Mouse (Mus musculus): Measurements from ENCODE around the gene Hoxb1.

Hoxb1 gene

GRCm38 (mm10) chr11:96334998-96335397, 30.6 kb upstream of the Hoxb1 start:
- no peak for DNase-seq

GRCm38 (mm10) chr11:96336597-96336996, 29.0 kb upstream of the Hoxb1 start:
- DNase-seq = no peak

DNA sequence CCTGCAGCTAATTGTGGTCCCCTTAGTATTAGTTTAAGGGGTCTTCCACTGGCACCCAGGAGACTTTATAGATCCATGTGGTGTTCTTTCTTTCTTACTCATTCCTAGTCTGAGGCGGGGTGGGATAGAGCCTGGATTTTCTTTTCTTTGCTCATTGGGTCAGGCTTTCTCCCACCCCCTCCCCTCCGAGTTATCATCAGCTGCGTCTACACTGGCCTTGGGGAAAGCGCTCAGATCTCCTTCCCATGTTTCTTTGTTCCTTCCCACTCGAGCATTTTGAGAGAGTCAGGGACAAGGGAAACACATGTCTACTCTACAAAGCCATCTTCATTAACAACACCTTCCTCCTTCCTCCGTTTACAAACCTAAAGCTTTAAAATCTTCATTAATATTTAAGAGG, 28.5 kb upstream of the Hoxb1 start:
- no peak for DNase-seq

- DNase-seq = no peak
These were observed 26.3 kb upstream of the Hoxb1 start for GRCm38 (mm10) chr11:96338957-96339855.

GRCm38 (mm10) chr11:96340698-96341365, 24.7 kb upstream of the Hoxb1 start:
- DNase-seq = peak; percentile 70

DNA sequence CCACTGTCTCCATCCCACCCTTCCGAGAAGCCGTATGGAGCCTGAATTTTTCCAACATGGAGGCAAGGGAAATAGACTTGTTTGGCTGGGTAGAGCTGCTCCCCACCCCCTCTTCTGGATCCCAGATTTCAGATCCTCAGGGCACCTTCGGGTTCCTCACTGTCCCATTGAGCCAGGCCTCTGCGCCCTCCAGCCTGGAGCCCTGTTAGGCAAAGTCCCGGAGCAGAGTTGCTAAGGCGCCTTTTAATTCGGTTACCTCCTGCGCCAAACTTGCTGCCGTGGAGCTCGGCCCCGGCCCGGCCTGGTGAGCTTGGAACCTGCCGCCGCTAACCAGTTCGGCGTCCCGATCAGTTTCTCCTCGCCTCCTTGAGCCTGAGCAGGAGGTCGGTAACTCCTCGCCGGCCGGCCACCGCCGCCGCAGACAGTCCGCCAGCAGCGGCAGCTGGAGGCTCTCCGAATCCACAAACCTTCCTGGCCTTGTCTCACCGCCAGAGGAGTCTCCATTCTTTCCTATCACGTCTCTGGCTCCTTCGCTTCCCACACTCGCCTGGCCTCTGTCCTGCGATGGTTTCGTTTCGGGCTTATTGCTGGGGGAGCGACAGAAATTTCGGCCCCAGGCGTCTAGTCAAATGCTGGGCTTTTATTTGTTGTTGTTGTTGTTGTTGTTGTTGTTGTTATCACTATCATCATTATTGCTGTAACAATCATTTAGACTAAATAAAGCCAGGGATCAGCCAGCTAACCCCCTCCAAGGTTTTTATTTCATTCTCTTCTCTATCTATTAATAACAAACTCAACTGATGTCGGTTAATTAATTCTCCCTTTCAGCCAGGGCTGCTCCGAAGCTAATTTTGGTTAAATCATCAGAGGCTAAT, 23.6 kb upstream of the Hoxb1 start:
- DNase-seq = peak; percentile 77

GRCm38 (mm10) chr11:96342576-96342930, 23.0 kb upstream of the Hoxb1 start:
- no peak for DNase-seq

- peak; percentile 21 for DNase-seq
These were observed 22.3 kb upstream of the Hoxb1 start for GRCm38 (mm10) chr11:96343206-96343745.

DNA sequence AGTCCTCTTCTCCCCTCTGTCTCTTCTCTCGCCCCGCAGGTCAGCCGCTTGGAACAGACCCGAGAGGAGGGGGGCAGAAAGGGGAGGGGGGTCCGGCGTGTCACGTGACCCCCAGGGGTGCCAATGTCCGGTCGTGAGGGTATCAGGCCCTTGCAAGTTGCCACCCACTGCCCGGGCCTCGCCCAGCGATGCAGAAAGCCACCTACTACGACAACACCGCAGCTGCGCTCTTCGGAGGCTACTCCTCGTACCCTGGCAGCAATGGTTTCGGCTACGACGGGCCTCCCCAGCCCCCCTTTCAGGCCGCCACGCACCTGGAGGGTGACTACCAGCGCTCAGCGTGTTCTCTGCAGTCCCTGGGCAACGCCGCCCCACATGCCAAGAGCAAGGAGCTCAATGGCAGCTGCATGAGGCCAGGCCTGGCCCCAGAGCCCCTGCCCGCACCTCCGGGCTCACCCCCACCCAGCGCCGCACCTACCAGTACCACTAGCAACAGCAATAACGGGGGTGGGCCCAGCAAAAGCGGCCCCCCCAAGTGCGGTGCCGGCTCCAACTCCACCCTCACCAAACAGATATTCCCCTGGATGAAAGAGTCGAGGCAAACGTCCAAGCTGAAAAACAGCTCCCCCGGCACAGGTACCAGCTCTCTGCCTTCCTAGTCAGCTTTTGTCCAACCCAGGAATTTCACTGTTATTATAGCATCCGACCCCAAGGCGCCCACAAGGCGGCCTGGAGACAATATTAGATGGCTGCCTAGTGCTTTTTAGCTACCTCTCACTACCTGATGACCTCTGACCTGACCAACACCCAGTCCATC, 21.3 kb upstream of the Hoxb1 start:
- DNase-seq = peak; percentile 74

DNA sequence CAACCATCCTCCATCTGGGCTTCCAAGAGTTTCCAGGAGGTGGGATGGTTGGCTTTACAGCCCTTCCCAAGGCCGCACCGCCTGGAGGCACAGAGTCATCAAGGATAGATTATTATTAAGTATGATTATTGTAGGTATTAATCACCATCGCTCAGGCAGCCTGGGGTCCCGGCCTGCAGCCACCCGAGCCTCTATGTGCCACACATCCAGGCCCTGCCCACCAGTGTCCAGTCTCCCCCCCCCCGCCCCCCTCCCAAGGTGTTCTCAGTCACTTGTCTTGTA, 20.7 kb upstream of the Hoxb1 start:
- no peak for DNase-seq

DNA sequence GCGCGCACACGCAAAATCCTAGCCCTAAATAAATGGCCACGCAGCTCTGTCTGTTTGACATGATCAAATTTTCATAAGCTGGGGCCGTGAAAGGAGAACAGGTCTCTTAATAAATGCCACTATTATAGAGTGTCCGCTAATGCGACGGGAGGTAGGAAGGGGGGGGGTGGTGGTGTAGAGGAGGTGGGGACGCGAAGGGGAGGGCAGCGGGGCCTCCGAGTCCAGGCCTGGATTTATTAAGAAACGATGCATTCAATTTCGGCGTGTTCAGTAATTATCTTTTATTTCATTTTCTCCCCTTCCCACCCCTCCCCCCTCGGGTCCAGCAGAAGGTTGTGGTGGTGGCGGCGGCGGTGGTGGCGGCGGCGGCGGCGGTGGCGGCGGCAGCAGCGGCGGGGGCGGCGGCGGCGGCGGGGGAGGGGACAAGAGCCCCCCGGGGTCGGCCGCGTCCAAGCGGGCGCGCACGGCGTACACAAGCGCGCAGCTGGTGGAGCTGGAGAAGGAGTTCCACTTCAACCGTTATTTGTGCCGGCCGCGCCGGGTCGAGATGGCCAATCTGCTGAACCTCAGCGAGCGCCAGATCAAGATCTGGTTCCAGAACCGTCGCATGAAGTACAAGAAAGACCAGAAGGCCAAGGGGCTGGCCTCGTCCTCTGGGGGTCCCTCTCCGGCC, 20.2 kb upstream of the Hoxb1 start:
- DNase-seq = peak; percentile 58

DNA sequence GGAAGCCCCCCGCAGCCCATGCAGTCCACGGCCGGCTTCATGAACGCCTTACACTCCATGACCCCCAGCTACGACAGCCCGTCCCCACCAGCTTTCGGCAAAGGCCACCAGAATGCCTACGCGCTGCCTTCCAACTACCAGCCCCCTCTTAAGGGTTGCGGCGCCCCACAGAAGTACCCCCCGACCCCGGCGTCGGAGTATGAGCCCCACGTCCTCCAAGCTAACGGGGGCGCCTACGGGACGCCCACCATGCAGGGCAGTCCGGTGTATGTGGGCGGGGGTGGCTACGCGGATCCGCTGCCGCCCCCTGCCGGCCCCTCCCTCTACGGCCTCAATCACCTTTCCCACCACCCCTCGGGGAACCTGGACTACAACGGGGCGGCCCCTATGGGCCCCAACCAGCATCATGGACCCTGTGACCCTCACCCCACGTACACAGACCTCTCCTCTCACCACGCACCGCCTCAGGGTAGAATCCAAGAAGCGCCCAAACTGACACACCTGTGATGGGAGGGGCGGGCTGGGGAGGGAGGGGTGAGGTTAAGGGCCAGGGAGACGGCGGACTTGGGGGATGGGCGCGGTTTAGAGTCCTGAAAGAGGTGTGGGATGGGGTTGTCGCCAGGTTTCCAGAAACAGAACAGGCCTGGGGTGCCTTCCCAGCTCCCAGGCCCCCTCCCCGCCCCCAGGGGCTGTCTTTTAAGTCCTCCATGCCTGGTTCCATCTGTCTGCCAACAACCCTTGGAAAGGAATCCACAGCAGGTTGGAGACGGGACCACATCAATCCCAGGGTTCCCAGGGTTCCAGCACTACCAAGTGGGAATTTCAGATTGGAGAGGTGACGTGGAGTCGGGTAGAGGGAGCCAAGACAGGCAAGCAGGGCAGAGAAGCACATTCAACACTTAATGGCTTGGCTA, 19.4 kb upstream of the Hoxb1 start:
- peak; percentile 75 for DNase-seq

GRCm38 (mm10) chr11:96346916-96347520, 18.5 kb upstream of the Hoxb1 start:
- DNase-seq = peak; percentile 60

DNA sequence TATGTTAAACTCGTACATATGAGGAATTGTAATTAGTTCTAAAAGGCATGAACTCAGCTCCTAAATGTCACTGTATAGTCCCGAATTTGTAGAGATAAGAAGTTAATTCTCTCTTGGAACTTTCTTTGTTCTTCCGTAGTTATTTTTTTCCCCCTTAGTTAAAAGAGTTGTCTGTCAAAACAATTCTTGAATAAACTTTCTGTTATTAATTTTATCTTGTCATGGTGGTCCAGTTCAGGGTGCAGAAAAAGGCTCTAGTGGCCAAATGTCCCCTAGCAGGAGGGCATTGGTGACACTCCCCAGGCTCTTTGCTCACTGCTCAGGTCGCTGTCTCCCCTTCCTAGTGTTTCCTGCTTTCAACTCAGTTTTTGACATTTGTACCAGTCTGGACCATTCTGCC, 17.8 kb upstream of the Hoxb1 start:
- no peak for DNase-seq

GRCm38 (mm10) chr11:96348141-96348928, 17.2 kb upstream of the Hoxb1 start:
- DNase-seq = peak; percentile 86

DNA sequence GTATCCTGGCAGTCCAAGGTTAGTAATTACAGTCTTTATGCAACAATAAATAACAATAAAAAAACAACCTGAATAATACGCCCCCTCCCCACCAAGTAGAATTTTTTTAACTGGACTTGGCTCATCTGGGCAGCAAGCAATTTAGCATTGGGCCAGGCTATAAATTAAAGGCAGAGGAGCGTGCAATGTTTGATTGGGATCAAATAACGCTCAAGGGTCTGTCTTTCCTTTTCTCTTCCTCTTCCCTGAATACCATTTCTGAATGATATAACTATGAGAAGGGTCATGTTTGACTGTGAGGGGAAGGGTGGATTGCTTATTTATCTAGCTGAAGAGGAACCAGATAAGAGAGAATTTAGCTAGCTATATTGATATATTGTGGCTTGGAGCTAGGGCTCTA, 16.6 kb upstream of the Hoxb1 start:
- DNase-seq = peak; percentile 4

DNA sequence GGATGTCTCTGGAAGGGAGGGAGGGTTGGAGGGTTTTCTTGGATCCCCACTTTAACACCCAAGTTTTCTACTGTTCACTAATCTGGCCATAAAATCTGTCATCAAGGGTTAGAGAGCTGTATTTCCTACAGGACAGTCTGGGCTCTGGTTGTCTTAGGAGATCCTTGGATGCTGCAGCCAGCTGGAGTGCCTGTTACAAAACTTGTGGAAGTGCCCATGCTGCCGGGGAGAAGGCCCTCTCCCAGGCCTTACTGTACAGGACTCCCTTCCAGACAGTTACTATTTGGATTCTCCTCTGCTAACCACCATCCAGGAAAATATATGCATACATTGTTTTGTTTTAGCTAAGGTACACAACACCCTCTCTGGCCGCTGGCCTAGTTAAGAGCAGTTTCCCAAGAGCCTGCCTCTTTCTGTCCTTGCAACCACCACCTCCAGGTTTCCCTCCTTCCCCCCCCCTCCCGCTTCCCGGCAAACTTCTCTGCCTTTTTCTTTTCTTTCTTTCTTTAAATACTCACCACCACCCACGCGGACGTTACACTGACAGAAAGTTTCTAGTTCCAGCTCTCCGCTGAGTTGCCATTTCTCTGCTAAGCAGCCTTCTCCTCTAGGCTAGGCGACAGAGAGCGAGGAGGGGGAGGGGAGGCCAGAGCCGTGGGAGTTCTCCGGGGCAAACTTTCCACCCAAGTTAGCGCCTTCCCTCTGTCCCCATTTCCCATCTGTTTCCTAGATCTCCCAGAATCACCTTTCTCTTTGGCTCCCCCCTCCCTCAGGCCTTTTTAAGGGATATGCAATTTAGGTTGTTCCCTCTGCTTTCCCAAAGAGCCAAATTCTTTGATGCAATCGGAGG, 15.8 kb upstream of the Hoxb1 start:
- DNase-seq = peak; percentile 69

- DNase-seq = no peak
These were observed 15.3 kb upstream of the Hoxb1 start, which contains the start of gene Hoxb2 for GRCm38 (mm10) chr11:96350341-96350624. TSS of gene Hoxb2 (plus strand) at chr11:96350525.

DNA sequence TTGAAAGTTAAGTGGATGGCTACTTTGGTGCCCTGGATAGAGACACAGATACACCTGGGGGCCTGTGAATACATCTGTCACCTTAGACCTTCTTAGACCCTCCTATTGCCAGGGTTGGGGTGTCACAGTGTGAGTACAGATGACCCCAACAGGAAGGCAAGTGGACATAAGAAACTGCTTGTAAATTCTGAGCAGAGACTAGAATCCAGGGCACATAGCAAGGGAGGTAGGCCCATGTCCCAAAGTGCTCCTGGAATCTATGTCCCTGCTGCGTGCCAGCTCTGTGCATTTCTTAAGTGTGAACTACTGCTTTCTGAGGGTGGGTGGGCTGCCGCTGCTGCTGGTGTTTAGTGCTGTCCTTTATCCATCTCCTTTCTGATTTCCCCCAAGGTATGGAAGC, 14.8 kb upstream of the Hoxb1 start:
- DNase-seq = no peak
